Mouse (Mus musculus): Measurements from ENCODE around the gene Gdf15.

Gene Gdf15

DNA sequence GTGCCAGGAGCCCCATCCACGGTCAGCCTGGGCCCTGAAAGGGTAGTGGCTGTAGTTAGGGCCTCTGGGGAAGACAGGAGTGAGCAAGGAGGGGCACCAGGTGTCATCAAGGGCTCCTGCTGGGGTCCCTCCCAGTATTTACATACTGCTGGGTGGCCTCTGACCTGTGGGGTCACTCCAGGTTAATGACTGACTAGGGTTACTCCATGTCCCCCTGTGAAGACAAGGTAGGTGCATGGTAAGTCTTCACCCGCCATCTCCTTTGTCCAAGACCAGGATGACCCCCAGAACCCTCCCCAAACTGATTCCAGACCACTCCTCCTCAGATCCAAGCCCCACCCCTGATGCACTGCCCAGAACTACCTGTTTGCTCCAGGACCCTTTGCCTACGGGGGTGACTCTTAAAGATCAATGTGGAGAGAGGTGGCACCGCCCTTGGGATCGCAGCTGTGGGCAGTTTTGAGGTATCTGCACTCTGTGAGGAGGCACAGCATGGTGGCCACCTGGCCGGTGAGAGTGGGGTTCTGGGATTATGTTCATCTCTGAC lies at the start of gene Gdf15:
Gene Gdf15, minus strand, starts transcription at position 111 of the 547 bp plus-strand sequence.
- in situ Hi-C loops (cut with MboI; ENCODE audit: low pct_unique_long_range_greater_than_20kb in 1 of 2, low sequenced_read_pairs in 2 of 2, unreplicated experiment in 1 of 2), result no loop called here

GRCm38 (mm10) chr8:70681410-70681809 lies 49.2 kb upstream of the Gdf15 start:
- in situ Hi-C loops (cut with MboI; ENCODE audit: low pct_unique_long_range_greater_than_20kb in 1 of 2, low sequenced_read_pairs in 2 of 2, unreplicated experiment in 1 of 2), result no loop called here

DNA sequence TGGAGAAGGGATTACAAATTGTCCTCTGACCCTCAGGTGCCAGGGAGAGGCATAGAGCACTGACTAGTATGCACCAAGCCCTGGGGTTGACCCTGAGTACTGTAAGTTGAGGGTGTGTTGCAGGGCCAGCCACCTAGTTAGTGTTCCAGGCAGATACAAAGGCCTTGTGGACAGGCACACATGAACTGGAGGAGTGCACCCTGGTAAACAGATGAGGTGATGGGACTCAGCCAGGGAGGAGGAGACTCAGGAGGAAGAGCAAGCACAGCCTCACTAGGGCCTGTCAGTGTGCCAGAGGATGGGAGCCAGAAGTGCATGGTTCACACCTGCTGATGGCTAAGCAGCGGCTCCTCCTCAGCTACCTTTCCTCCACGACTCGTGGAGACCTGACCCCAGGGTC lies 47.8 kb upstream of the Gdf15 start:
- in situ Hi-C loops (cut with MboI; ENCODE audit: low pct_unique_long_range_greater_than_20kb in 1 of 2, low sequenced_read_pairs in 2 of 2, unreplicated experiment in 1 of 2), result no loop called here

- in situ Hi-C loops (cut with MboI; ENCODE audit: low pct_unique_long_range_greater_than_20kb in 1 of 2, low sequenced_read_pairs in 2 of 2, unreplicated experiment in 1 of 2), result no loop called here
Observed at GRCm38 (mm10) chr8:70679404-70679803, 47.1 kb upstream of the Gdf15 start.

DNA sequence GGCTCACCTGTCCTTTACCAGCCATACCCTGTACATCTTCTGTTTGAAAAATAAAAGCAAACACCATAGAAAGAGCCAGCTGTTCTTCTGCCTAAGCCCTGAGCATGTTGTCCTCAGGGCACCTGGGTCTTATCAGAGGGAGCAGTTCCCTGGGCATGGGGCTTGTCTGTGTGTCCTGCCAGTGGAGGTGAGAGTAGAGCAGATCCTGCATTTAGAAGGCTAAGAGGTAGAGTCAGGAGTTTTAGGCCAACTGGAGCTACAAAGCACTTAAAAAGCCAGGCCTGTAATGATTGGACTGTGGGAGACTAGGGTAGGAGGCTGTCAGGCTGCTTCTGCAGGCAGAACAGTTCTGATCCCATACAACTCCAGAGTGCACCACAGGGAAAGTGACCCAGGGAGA lies 46.4 kb upstream of the Gdf15 start:
- in situ Hi-C loops (cut with MboI; ENCODE audit: low pct_unique_long_range_greater_than_20kb in 1 of 2, low sequenced_read_pairs in 2 of 2, unreplicated experiment in 1 of 2), result no loop called here

DNA sequence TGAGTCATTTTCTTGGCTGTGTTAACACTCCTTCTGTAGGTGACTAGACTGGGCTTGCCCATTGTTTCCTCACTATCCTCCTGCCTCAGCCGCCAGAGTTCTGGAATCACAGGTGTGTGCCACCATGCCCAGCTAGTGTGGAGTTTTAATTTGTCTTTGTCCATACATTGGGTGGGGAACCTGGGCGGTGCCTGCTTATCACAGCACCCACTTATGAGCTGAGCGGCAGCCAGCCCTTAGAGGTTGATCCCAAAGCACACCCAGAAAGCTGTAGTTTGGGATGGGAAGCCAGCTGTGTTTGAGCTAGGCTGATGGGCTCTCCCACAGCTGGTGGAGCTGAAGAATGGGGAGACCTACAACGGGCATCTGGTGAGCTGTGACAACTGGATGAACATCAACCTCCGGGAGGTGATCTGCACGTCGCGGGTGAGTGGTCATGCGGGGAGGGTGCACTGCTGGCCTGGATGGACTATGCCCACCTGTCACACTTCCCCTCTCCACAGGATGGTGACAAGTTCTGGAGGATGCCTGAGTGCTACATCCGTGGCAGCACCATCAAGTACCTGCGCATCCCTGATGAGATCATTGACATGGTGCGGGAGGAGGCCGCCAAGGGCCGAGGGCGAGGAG lies 45.3 kb upstream of the Gdf15 start:
- in situ Hi-C loops (cut with MboI; ENCODE audit: low pct_unique_long_range_greater_than_20kb in 1 of 2, low sequenced_read_pairs in 2 of 2, unreplicated experiment in 1 of 2), result no loop called here

DNA sequence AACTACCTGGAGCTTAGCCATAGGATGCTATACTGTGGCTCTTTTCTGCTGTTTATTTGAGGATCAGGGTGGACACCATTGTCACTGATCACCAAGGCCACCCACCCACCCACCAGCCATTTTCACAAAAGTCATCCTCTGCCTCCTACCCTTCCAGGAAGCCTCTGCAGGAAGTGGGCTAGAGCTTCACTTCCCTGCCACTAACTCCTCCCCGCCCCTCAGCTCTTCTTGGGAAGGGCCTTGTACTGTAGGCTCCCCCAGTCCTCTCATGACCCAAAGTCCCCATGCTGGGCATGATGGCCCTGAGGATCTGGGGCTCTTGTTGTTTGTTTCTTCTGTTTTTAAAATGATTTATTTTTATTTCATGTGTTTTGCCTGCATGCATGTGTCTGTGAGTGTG lies 43.1 kb upstream of the Gdf15 start:
- in situ Hi-C loops (cut with MboI; ENCODE audit: low pct_unique_long_range_greater_than_20kb in 1 of 2, low sequenced_read_pairs in 2 of 2, unreplicated experiment in 1 of 2), result no loop called here

DNA sequence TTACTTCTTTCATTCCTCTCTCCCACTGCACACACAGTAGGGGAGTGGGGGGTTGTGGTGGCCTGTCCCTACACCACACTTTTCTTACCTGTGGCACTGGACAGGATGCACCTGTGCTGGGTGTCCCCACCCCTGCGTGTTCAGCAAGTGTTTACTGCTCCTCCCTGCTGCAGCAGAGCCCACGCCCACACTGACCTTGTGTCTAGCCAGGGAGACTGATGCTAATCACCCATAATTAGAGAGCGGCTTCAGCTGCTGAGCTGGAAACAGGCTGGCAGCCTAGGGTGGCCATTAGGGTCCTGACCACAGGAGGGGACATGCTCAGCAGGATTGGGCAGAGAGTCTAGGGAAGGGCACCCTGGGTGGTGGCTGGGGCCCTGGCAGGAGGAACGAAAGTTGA lies 42.5 kb upstream of the Gdf15 start:
- in situ Hi-C loops (cut with MboI; ENCODE audit: low pct_unique_long_range_greater_than_20kb in 1 of 2, low sequenced_read_pairs in 2 of 2, unreplicated experiment in 1 of 2), result no loop called here

- in situ Hi-C loops (cut with MboI; ENCODE audit: low pct_unique_long_range_greater_than_20kb in 1 of 2, low sequenced_read_pairs in 2 of 2, unreplicated experiment in 1 of 2), result no loop called here
Observed at GRCm38 (mm10) chr8:70674109-70674508, 41.9 kb upstream of the Gdf15 start.

GRCm38 (mm10) chr8:70673079-70673856 lies 41.0 kb upstream of the Gdf15 start, which contains the start of gene Lsm4:
Gene Lsm4, plus strand, starts transcription at chr8:70673248.
- in situ Hi-C loops (cut with MboI; ENCODE audit: low pct_unique_long_range_greater_than_20kb in 1 of 2, low sequenced_read_pairs in 2 of 2, unreplicated experiment in 1 of 2), result no loop called here

DNA sequence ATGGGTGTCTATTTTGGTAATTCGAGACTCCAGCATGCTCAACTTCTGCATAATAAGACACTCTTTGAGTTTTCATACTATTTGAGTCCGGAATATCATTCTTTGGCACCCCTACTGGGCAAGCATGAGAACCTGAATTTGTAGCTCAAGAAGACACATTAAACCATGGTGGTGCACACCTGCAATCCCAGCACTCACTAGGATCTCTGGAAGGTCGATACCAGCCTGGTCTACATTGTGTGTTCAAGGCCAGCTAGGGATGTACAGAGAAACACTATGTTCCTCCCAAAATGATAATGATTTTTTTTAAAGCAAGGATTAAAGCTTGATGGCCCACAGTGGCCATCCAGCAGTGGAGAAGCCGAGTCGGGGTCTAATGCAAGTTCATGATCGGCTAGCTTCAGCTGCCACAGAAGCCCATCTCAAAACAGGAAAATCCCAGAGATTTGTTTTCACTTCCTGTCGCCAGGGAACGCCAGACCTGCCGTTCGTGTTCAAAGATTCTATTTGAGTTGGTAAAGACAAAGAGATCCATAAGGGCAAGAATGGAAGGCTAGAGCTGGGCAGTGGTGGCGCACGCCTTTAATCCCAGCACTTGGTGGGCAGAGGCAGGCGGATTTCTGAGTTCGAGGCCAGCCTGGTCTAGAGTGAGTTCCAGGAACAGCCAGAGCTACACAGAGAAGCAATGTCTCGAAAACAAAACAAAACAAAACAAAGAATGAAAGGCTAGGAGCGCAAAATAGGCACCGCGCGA lies 40.2 kb upstream of the Gdf15 start:
- in situ Hi-C loops (cut with MboI; ENCODE audit: low pct_unique_long_range_greater_than_20kb in 1 of 2, low sequenced_read_pairs in 2 of 2, unreplicated experiment in 1 of 2), result no loop called here

DNA sequence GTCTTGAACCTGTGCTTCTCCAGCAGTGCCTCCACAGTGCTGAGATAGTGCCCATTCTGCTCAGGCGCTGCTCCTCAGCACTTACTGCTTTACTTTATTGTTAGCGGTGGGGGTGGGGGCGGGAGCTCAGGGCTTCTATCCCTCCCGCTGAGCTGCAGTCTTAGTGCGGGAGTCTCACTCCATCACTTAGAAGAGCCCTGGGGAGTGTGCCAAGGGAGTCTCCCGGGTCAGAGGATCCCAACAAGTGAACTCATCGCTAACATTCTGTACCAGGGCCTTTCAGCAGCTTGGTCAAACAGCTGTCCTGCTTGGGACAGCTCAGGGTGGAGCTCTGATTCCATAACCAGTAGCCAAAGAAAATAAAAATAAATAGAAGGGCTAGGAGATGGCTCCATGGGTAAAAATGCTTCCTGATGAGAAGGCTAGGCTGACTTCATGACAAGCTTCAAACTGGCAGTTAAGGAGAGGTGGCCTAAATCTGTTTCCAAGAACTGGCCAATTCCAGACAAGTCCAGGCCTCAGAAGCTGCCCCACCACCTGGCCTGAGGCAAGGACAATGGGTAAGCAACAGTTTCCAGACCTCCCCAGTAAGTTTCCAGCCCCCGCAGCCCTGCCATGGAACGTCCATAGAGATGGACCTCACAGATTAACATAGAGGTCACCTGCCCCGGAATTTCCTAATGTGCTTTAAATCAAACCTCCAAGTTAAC lies 39.5 kb upstream of the Gdf15 start:
- in situ Hi-C loops (cut with MboI; ENCODE audit: low pct_unique_long_range_greater_than_20kb in 1 of 2, low sequenced_read_pairs in 2 of 2, unreplicated experiment in 1 of 2), result no loop called here

DNA sequence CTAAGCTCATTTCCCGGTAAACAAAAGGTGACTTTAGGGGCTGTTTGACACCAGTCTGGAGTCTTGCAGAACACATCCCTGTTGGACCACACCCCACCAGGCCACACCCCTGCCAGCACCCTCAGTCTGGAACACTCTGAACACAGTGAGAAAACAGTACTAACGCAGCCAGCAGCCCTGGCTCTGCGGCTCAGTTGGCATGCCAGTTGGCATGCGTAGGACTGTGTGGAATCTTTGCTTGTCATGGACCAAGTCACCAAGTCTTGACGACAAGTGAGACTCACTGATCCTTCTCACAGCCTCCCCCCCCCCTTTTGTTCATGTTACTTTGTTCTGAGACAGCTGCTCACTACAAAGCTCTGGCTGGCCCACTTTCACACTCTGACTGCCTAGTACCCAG lies 34.8 kb upstream of the Gdf15 start:
- in situ Hi-C loops (cut with MboI; ENCODE audit: low pct_unique_long_range_greater_than_20kb in 1 of 2, low sequenced_read_pairs in 2 of 2, unreplicated experiment in 1 of 2), result no loop called here

GRCm38 (mm10) chr8:70665599-70665998 lies 33.3 kb upstream of the Gdf15 start:
- in situ Hi-C loops (cut with MboI; ENCODE audit: low pct_unique_long_range_greater_than_20kb in 1 of 2, low sequenced_read_pairs in 2 of 2, unreplicated experiment in 1 of 2), result no loop called here

DNA sequence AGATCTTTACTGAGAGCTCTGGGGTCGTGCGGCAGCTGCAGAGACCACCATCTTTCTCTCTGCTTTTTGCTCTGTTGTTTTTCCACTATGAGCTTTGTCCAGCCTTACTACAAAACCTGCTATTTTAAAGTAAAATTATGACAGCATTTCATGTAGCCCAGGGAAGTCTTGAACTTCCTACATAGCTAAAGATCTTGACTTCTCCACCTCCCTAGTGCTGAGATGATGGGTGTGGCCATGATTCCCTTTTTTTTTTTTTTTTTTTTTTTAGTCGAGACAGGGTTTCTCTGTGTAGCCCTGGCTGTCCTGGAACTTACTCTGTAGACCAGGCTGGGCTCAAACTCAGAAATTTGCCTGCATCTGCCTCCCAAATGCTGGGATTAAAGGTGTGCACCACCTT lies 32.4 kb upstream of the Gdf15 start:
- in situ Hi-C loops (cut with MboI; ENCODE audit: low pct_unique_long_range_greater_than_20kb in 1 of 2, low sequenced_read_pairs in 2 of 2, unreplicated experiment in 1 of 2), result no loop called here

DNA sequence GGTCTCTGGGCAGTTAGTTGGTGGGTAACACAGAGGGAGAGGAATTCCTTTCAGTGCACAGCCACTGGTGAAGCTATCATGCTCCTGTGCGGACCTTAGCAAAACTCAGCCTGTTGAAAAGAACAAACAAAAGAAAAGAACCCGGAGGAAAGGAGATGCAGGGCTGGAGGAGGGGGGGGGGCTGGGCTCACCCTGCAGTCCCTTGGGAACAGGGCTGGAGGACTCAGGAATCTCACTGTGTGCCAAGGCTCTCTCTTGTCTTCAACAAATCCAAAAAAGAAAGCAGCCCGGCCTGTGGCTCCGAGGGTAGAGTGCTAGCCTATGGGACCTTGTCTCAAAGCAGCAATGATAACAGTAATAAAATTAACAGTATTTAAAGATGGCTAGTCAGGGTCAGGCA lies 31.4 kb upstream of the Gdf15 start:
- in situ Hi-C loops (cut with MboI; ENCODE audit: low pct_unique_long_range_greater_than_20kb in 1 of 2, low sequenced_read_pairs in 2 of 2, unreplicated experiment in 1 of 2), result no loop called here

- in situ Hi-C loops (cut with MboI; ENCODE audit: low pct_unique_long_range_greater_than_20kb in 1 of 2, low sequenced_read_pairs in 2 of 2, unreplicated experiment in 1 of 2), result no loop called here
Observed at GRCm38 (mm10) chr8:70660273-70660725, 28.0 kb upstream of the Gdf15 start, which contains the start of gene Pgpep1. Gene Pgpep1, minus strand, starts transcription at chr8:70660388.

DNA sequence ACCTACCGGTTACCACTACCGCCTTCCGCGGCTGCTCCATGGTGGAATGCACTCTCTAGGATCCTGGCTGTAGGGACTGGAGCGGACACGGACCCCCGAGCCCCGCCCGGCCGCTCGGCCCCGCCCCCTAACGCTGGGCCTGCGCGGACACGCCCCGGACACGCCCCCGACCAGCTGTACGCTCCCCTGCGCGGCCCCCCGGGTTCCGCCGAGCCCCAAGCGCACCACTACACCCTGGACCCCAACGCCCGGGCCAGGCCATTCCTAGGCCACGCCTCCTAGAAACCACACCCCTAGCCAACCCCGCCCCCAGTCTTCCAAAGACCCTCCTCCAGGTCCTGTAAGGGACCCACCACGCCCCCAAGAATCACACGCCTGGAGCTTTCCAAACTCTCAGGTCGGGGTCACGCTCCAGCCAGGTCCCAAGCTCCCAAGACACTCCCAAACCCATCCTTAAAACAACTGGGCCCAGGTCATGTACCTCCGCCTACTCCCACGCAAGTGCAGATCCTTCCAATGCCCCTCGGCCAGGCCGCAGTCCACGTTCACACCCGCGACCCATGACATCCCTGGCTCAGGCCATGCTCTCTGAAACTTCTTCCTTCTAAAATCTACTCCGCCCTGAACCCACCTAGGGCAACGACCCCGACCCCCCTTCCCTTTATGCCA lies 27.5 kb upstream of the Gdf15 start:
- in situ Hi-C loops (cut with MboI; ENCODE audit: low pct_unique_long_range_greater_than_20kb in 1 of 2, low sequenced_read_pairs in 2 of 2, unreplicated experiment in 1 of 2), result no loop called here

Measured in mouse embryonic stem cell (cell line).